Mouse (Mus musculus) layer of hippocampus, adult 18-20 months (tissue): Measurements from ENCODE around the gene Gpr146. TPM values are rescaled to one million over a fixed set of nuclear protein-coding genes. Genes with fewer than 3 reads are reported as not detected.
A peak's percentile ranks its signal among the peaks of the same experiment; 100 is the strongest.

Source experiments
- DNase-seq, 2 experiments: peaks; one replicate each; pipeline ENCODE4 v3.0.0; 2022; ENCODE audit warnings: low spot score in 2 of 2
- total RNA-seq, 2 experiments: library from RNA; stranded (reverse); gene quantifications; 2 replicates each; pipeline ENCODE4 v1.2.3; 2021

Gpr146 gene
- total RNA-seq, 2 experiments from 2014 or later: 10.8 to 12.2 TPM

DNA sequence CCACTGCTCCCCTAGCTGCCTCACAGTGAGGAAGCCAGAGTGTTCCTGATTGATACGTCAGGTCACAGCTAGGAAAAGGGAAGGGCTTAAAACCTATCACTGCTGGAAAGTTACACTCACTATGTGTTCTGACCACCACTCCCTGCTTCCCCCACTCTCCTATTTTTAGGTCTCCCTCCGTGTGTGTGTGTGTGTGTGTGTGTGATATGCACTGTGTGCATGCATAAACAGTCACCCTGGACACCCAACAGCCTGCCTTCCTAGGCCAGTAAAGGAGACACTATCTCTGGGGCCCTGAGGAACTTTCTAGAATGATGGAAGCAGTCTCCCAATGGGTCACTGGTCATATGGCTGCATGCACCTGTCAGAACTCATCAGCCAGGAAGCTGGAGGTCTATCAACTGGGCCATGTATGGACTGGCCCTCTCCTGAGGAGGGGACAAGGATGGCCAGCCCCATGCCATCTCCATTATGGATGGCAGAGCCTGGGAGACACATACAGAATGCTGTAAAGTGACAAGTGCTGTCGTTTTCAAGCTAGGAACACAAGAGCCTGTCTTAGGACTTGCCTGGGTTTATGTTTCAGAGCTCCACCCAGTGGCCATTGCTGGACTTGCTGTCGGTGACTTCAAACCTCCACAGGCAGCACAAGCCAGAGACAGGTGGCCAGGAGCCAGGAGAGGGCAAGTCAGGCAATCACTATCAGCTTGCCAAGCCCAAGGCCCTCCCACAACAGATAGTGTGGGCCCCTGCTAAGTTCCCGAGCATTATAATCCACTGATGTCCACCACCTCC is 20.7 kb downstream of the Gpr146 start:
- peak; percentile 85 to 96 for DNase-seq

DNA sequence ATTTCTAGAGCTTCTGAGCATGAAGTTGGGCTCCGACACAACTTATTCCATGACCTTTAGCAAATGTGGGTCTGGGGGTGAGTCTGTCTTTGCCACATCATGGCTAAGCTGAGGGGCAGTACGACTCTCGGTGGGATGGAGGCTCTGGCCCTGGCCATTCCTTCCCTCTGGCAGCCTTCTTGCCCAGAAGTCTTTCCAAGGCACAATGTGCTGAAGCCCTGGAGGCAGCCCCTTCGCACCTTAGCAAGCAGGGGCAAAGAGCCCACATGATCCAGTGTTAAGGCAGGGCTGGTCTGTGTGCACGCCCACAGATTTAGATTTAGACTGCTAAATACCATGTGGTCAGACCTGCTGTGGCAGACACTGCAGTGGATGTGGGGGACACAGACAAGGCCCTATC is 21.3 kb downstream of the Gpr146 start:
- DNase-seq: no peak

DNA sequence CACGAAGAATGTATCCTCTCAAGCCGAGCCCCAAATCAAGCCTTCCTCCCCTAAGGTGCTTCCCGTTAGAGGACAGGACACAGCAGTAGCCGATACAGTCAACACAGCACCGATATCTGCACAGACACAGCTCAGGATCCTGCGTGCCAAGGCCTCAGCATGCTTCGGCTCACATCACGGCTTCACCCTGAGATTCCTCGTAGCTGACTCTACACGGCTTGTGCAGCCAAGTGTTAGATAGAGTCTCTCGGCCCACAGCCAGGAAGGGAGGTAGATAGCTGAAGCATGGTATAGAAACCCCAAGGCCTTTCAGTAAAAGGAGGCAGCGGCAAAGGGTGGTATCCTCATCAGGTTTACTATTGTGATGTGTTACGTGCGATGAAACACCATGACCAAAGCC is 22.5 kb downstream of the Gpr146 start:
- DNase-seq: no peak

DNA sequence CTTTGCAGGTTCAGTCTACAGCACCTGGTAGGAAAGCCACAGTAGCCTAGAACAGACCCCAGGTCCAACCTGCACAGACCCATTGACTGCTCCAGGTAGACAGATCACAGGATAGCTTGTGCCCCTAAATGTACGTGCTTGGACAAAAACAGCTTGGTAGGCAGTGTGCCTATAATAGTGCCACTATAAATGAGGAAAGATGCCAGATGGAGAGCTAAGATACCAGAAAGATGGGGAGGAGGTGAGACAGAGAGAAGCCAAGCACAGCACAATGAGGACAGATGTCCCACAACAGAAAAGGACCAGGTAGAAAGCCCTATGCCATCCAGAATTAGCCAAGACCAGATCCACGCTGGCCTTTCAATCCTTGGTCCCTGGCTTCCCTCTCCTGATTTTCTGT is 24.6 kb downstream of the Gpr146 start:
- DNase-seq: no peak

DNA sequence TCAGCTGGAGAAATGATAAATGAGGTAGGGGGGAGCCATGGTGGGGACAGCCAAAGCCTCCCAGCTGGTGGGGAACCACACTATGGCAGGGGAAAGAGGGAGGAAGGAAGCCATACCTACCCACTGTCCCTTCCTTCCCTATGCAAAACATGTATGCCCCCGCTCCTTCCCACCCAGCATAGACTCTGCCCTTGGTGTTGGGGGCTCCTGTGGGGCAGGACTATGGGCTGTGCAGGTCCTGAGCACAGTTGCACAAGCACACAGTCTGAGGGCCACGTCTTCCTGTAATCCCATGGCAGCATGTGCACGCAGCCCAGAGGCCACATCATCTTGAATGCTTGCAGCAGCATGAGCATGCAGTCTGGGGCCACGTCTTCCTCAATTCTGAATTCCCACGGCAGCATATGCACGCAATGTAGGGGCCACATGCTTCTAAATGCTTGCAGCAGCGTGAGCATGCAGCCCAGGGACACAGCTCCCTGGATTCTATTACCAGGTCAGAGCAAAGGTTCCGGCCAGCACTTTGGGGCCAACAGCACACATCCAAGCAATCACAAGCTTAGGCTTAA is 26.3 kb downstream of the Gpr146 start:
- DNase-seq: no peak

DNA sequence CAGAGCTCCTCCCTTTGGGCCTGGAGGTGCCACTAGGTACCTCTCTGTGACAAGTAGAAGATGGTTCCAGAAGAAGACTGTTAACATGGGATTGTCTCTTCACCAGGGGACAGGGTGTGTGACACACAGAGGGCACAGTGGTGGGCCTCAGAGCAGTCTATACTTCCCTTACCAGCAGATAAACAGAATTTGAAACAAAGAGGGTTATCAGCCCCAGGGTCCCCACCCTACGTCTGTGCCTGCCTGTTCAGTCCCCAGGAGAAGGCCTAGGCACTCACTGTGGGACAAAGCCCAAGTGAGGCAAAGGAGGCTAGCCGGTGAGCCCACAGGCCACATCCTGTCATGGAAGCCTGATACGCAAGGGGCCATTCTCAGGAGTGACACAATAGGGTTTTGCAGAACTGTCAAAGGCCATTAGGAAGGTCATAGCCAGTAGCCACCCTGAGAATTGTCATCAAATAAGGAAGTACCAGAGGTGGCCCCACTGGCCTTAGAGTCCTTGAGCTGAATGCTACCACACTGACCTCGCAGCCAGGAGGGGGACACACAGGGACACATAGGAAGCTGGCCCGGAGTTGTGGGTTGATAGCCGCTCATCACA is 27.4 kb downstream of the Gpr146 start, which contains the start of gene C130050O18Rik:
Gene C130050O18Rik (plus strand): TSS at position 480 of the 601 bp plus-strand sequence.
- DNase-seq: no peak

DNA sequence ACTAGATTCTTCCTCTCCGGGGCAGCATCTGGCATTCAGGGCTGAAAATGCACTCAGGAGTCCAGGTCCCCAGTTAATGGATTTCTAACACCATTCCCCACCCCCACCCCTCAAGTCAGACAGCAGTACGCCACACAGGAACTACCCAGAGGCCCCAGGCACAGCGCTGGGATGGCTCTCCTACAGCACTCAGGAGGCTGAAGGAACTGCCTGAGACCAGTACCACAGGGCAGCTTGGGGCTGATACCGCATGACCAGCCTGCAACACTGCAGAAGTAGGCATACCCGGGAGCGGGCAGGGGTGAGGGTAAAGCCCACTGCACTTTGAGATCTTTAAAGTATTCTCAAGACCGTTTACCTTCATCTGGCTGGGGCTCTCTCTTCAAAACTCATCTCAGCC is 28.0 kb downstream of the Gpr146 start:
- no peak for DNase-seq

DNA sequence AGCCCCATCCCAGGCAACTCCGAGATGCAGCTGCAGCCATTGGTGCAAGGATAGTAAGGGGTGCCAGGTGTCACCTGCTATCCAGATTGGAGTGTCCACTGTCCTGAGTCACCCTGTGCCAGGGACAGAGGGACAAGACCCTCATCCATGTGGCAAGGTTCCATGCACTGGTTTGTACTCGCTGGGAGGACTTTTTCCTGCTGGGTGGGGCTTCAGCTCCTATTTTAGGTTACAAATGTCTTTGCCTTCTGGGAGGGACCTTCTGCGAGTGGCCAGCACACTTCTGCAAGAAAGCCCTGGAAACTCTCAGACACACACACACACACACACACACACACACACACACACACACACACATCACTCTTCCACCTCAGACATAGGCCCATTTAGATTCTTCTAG is 28.5 kb downstream of the Gpr146 start:
- DNase-seq: no peak

DNA sequence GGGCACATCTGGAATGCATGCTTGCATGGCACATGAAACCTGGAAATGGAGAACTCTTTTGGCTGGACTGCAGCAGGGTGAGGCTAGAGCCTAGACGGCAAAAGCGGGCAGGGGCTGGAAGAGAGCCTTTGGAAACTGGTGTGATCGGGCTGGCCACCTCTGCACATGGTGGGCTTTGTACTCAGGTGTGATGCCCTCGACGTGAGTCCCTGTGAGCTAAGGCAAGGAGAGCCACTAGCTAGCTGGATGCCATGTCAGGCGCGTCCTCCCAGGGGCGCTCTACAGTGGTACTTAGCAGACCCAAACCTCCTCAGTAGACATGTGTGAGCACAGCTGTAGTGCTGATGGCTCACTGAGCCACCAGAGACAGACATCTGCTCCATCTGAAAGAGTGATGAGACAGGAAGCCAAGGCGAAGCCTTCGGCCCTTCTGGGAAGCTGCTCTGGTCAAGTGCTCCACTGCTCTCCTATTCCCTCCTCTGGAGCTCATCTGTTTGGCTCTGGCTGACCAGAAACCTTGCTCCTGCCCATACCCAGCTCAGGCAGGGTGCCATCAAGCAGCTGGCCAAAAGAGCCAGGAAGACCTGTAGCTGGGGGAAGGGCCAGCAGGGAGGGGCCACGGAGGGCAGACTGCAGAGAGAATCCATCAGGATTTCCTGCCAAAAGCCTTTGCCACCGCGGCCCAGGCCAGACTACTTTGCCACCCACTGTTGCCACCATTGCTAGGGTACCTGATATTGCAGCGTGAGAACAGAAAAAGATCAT is 29.8 kb downstream of the Gpr146 start:
- DNase-seq: no peak

DNA sequence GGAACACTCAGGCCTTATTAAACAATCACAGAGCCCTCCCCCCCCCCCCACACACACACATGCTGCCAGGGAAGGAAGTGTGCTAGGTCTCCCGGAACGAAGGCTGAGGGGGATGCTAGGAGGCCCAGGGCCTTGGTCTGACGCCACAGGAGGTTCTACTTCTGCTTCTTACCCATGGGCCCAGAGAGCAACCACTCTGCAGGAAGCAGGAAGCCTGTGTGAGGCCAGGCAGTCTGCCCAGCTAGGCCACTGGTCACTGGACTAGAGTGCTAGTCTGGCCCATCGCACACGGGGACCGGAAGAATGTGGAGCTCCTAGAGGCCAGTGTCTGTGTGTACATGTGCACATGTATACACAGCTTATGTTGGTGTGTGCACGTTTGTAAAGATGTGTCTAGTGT is 31.0 kb downstream of the Gpr146 start:
- no peak for DNase-seq

DNA sequence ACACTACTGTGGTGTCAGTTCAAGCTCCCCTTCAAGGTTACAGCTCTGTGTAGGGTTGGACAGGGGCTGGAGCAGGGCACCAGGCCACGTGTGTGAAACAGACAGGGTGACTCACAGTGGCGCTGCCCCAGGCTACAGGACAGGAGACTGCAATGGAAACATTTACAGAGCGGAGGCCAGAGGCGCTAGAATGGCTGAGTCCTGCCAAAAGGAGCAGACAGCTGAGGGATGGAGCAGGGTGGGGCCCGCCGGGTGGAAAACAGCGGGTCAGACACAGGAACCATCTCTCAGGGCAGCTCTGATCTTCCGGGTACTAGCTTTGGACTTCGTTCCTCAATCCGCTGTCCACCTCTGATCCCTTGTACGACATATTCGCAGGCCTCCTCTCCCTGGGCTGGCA is 31.9 kb downstream of the Gpr146 start:
- no peak for DNase-seq

DNA sequence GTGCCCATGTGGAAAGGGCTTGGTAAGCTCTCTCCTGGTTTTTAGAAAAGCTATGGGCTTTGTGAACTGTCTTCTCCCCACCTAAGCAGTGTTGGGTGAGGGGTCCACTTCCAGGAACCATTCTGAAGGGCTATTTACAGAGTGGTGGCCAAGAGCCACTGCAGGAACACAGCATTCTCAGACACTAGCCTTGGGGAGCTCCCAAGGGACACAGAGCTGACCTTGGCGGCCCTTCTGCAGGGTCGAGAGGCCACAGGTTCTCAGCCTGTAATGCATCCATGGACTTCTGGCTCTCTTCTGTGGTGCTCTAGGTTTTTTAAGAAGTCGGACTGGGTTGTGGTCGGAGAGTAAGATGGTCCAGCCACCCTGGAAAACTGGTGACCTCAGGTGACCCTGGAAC is 32.6 kb downstream of the Gpr146 start:
- DNase-seq: no peak

DNA sequence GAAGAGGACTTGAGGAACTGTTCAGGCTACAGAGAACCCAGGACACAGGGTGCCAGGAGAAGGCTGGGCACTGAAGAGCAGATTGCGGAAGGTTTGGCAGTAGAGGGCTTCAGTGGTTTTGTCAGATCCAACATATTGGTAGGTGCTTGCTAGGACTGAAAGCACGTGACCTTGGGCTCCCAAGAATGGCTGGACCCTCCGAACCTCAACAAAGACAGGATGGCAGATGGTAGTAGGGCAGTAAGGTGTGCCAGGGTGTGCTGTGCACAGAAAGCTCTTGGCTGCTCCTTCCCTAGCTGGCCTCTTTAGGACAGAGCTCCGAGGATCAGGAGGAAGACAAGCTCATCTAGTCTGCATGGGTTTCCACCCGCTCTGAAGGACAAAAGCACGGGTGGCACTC is 33.6 kb downstream of the Gpr146 start:
- DNase-seq: no peak

DNA sequence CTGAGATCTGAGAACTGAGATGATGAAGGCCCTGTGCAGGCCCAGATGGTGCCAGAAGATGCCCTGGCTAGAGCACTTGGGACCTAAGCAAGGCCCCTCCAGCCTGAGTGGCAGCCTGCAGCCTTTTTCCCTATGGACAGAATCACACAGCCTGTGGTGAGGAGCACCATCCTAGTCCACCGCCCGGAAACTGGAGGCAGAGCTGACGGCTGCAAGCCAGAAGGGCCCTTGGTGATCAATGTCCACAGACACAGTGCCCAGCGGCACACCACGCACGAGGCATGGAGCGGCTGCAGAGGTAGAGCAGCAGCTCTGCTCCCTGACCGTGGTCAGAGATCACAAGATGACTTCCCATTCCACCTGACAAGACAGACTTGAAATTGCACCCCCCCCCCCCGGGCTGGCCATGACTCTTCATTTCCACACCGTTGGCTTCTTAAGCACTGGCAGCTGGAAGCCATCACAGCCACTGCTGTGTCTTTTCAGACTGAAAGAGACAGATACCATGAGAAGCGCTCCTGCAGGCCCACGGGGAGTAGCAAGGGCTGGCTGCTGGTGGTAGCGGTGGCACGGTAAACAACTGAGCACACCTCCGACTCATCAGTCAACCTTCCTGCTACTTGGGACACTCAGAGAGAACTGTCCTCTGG is 34.3 kb downstream of the Gpr146 start:
- DNase-seq: no peak

DNA sequence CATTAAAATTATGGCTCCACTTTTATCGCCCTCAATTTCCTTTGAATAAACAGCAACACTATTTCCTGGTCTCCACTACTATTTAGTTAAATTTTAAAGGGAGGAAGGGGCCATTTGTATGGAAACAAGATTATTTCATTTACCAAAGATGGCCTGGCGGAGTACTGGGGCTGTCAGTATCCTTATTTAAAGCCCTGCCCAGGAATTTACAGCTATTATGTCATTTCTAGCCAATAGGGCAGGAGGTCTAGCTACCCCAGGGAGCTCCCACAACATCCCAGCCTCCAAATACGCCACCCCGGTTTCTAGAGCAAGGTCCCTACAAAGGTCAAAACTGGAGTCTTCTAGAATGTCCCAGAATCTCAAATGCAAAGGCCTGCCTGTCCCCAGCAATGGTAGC is 36.0 kb downstream of the Gpr146 start:
- DNase-seq: no peak

DNA sequence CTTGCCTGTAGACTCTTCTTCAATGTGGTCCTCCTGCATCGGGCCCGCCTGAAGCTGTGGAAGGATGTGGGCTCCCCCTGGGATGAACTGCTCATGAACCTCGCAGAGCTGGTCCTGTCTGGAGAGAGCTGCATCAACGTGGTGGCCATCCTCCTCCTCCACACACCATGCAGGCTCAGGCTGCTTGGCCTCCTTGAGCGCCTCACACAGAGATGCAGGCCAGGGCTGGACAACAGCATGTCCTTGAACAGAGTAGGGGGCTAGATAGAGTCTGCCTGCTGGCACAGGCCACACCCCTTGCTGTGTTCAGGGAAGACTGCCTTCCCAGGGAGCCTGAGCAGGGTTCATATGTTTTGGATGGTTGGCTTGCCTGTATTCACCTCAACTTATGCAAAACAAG is 37.5 kb downstream of the Gpr146 start:
- DNase-seq: no peak

DNA sequence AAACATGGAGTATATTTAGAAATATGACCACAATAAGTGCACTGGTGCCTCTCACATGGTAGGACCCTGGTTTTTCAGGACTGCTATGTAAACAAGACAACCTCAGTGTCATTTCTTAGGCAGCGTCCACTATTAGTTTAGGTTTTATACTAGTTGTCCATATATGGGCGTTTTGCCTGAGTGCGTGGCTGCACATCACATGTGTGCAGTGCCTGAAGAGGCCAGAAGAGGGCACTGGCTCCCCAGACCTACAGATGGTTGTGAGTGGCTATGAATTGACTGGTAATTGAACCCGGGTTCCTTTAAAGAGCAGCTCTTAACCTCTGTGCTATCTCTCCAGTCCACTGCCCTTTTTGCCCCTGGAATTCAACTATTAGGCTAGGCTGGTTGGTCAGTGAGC is 39.4 kb downstream of the Gpr146 start:
- no peak for DNase-seq

DNA sequence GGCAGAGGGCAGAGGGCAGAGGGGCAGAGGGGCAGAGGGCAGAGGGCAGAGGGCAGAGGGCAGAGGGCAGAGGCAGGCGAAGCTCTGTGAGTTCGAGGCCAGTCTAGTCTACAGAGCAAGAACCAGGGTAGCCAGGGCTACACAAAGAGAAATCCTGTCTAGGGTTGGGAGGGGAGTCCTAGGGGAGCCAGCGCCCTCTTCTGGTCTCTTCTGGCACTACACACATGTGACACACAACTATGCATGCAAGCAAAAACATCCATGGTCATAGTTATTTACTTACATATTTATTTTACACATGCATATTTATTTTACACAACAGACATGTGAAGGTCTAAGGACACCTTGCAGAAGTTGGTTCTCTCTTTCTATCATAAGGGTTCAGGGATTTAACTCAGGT is 40.0 kb downstream of the Gpr146 start:
- no peak for DNase-seq

DNA sequence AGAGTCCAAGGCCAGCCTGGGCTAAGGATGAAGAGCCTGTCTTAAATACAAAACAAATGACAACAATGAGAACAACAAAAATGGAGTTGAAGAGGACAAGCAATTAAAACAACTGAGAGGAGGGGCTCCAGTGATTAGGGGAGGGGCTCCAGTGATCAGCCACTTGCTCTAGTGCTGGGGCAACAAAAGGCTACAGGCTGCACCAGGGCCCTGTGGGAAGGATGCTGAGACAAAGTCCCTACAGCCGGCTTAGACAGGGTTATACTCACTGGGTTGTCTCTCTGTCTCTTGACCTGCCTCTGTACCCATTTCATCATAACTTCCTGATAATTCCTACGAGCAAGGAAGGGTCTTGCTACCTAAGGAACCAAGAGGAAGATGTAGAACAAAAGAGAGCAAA is 40.6 kb downstream of the Gpr146 start:
- no peak for DNase-seq

DNA sequence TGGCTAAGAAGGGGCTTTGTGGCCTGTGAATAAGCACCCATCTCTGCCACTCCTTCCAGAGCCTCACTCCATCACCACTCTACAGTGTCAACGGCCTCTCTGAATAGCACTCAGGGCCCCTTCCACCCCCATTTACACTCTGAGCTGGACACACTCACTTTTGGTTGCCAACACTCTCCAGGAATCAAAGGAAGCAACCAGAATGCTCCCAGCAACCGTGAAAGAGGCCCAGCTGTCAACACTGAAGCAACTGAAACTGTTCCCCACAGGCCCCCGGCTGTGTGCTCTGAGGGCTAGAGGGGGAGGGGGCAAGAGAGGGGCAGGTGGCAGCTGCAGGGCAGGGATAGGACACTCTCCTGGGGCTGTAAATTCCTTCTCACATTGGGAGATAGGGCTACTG is 41.1 kb downstream of the Gpr146 start:
- DNase-seq: no peak
